ENCODE assay signal across 27 mouse cellular contexts in the genomic region with DNA sequence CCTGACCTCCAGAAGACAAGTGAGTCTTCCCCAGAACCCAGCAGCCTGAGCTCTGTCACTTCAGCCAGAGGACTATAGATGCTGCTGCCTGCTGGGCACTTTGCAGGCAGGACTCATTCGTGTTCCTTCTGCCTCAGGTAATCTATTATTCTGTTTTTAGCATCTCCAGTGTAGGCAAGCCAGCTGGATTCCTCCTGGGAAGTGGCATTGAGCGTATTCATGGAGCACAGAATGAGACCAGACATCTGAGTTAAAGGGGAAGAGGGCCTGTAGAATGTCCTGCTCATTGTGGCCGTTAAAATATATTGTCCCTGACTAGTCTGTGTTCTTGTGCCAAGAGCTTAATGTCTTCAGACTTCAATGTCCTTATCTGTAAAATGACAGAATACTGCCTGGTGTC.
A peak's percentile ranks its signal among the peaks of the same experiment; 100 is the strongest.
DNase-seq lines count a peak whose midpoint lies in the region; ATAC-seq and TF ChIP-seq lines count a peak whose summit lies in the region.
"Had no signal": no experiment of that assay in that cellular context is flagged by ENCODE, and none has a peak within 500 bp of the region (broad histone marks: within the 10 kb centered on the region; RNA-seq: fewer than 3 reads in every experiment).

No protein-coding gene starts in this region.

- intact Hi-C loops in heart, postnatal 36 days (cut with DNase I), result no loop called here

- ATAC-seq in midbrain, postnatal 0 days (ENCODE audit: low FRiP score), result 0 out of 2 replicates have a peak, but pooled peaks have one; percentile 38
- ATAC-seq: forebrain, postnatal 0 days; hindbrain, postnatal 0 days; intestine, embryonic 15.5 days had no signal

- 35% methylated on average over 3 of the region's 3 CpGs for WGBS in midbrain, postnatal 0 days
- WGBS in midbrain, embryonic 10.5 days, result 49% methylated on average over 3 of the region's 3 CpGs

- TF ChIP-seq CTCF in midbrain, postnatal 0 days (IDR thresholded peaks at IDR 0.05), result no peak

- no peak overlapping the region for H3K4me2 ChIP-seq in midbrain, postnatal 0 days (ENCODE audit: low read depth, low read length, poor library complexity, severe bottlenecking)
- H3K4me2 ChIP-seq: embryonic facial prominence, embryonic 13.5 days; heart, embryonic 13.5 days; intestine, embryonic 15.5 days; limb, embryonic 12.5 days; liver, embryonic 15.5 days; lung, embryonic 14.5 days; midbrain, embryonic 12.5 days; stomach, embryonic 15.5 days had no signal

- 0 out of 2 replicates have a peak, but pooled peaks cover 2% of the 10 kb centered on the region for H3K4me1 ChIP-seq in midbrain, postnatal 0 days (ENCODE audit: insufficient read depth, low read length)
- H3K4me1 ChIP-seq in midbrain, embryonic 10.5 days, result 0 out of 2 replicates have a peak, but pooled peaks cover 2% of the 10 kb centered on the region
- H3K4me1 ChIP-seq: embryonic facial prominence, embryonic 13.5 days; heart, embryonic 13.5 days; hindbrain, embryonic 10.5 days; intestine, embryonic 15.5 days; limb, embryonic 12.5 days; liver, embryonic 15.5 days; stomach, embryonic 15.5 days had no signal

- no peak overlapping the region for H3K4me3 ChIP-seq in midbrain, postnatal 0 days (ENCODE audit: low read depth, low read length)
- H3K4me3 ChIP-seq in midbrain, embryonic 10.5 days, result no peak overlapping the region
- H3K4me3 ChIP-seq: embryonic facial prominence, embryonic 13.5 days; heart, embryonic 13.5 days; hindbrain, embryonic 10.5 days; intestine, embryonic 15.5 days; limb, embryonic 12.5 days; liver, embryonic 15.5 days; midbrain, embryonic 12.5 days; stomach, embryonic 15.5 days had no signal

- H3K9me3 ChIP-seq in midbrain, postnatal 0 days (ENCODE audit: low read length), result no peaks in the 10 kb centered on the region
- H3K9me3 ChIP-seq in midbrain, embryonic 10.5 days (replicated peaks), result no peaks in the 10 kb centered on the region
- H3K9me3 ChIP-seq: embryonic facial prominence, embryonic 13.5 days; G1E; heart, embryonic 13.5 days; hindbrain, embryonic 10.5 days; intestine, embryonic 15.5 days; limb, embryonic 12.5 days; liver, embryonic 15.5 days; midbrain, embryonic 12.5 days; stomach, embryonic 15.5 days had no signal

- no peak overlapping the region for H3K27ac ChIP-seq in midbrain, postnatal 0 days (ENCODE audit: low read depth, low read length)
- no peak overlapping the region for H3K27ac ChIP-seq in midbrain, embryonic 10.5 days (replicated peaks)
- H3K27ac ChIP-seq: embryonic facial prominence, embryonic 13.5 days; heart, embryonic 13.5 days; hindbrain, embryonic 10.5 days; hindbrain, postnatal 0 days; intestine, embryonic 15.5 days; limb, embryonic 12.5 days; liver, embryonic 15.5 days; midbrain, embryonic 12.5 days; stomach, embryonic 15.5 days had no signal

- no peaks in the 10 kb centered on the region for H3K27me3 ChIP-seq in midbrain, postnatal 0 days (ENCODE audit: insufficient read depth, low read length)
- H3K27me3 ChIP-seq in midbrain, embryonic 10.5 days (ENCODE audit: low read depth, poor library complexity, severe bottlenecking), result no peaks in the 10 kb centered on the region
- H3K27me3 ChIP-seq: embryonic facial prominence, embryonic 13.5 days; heart, embryonic 13.5 days; intestine, embryonic 15.5 days; limb, embryonic 12.5 days; liver, embryonic 15.5 days; midbrain, embryonic 12.5 days; stomach, embryonic 15.5 days had no signal

- peak; percentile 10 for DNase-seq in adrenal gland, adult 2 months
- DNase-seq in adrenal gland, postnatal 36 days, result no peak
- peak; percentile 39 for DNase-seq in heart, adult 11 months
- DNase-seq in heart, postnatal 36 days, result no peak
- DNase-seq in midbrain, postnatal 0 days (ENCODE audit: low spot score), result no peak
- no peak for DNase-seq in midbrain, embryonic 10.5 days (ENCODE audit: low spot score)
- peak; percentile 56 for DNase-seq in retina, embryonic 14.5 days (ENCODE audit: low spot score)
- no peak for DNase-seq in urinary bladder, adult 2 months (ENCODE audit: low spot score)
- DNase-seq: cerebellum, adult 18-20 months; embryo, embryonic 11 days; forebrain, postnatal 0 days; kidney, adult 8-10 months; kidney, postnatal 14 days; lung, embryonic 14.5 days; lung, postnatal 14 days; right cerebral cortex, postnatal 25 days; thymus, postnatal 14 days had no signal

- H3K36me3 ChIP-seq in midbrain, postnatal 0 days (ENCODE audit: insufficient read depth, low read length), result no peaks in the 10 kb centered on the region
- H3K36me3 ChIP-seq in midbrain, embryonic 10.5 days, result no peaks in the 10 kb centered on the region
- H3K36me3 ChIP-seq: embryonic facial prominence, embryonic 13.5 days; G1E; heart, embryonic 13.5 days; hindbrain, embryonic 10.5 days; intestine, embryonic 15.5 days; limb, embryonic 12.5 days; liver, embryonic 15.5 days; midbrain, embryonic 12.5 days; stomach, embryonic 15.5 days had no signal

- no peak overlapping the region for H3K9ac ChIP-seq in midbrain, postnatal 0 days (replicated peaks; ENCODE audit: low read length, poor library complexity, severe bottlenecking)
- H3K9ac ChIP-seq: embryonic facial prominence, embryonic 13.5 days; forebrain, postnatal 0 days; heart, embryonic 13.5 days; intestine, embryonic 15.5 days; limb, embryonic 12.5 days; liver, embryonic 15.5 days; lung, embryonic 14.5 days; midbrain, embryonic 12.5 days; stomach, embryonic 15.5 days had no signal

Comparison
In these comparisons a context has a peak if more than half of its experiments do, and no peak if none do; other contexts are left out.
1. DNase-seq: peak in adrenal gland, adult 2 months (single experiment), heart, adult 11 months (single experiment) and retina, embryonic 14.5 days (single experiment); none in adrenal gland, postnatal 36 days (0 of 2), heart, postnatal 36 days (0 of 2), midbrain, postnatal 0 days (single experiment), midbrain, embryonic 10.5 days (single experiment) and urinary bladder, adult 2 months (single experiment).